Mouse (Mus musculus): ENCODE measurements at regions not wholly inside any gene's neighbourhood (a gene's known extent, or its start where the extent isn't known, plus 50 kb on each side); places are given as distances from the start of the nearest gene placed in this dataset.

DNA sequence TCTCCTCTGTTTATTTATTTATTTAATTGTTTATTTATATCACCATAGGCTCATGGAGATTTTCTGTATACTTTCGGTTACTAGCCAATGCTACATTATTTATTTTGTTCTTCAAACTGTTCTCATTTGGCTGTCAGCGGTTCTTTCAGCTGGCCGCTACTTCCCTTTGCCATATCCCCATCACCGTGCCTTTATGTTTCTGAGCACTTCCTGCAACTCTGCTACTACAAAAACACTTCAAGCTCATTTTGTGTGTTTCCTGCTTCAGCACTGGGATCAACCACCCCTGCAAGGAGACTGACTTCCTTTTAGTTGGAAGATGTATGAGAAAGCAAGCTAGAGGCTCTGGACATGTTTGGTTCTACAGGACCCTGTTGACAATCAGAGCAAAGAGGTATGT, 66.7 kb upstream of the Pja1 start:
- H3K4me2 ChIP-seq (replicated peaks), result no peak overlapping the region
- H3K27ac ChIP-seq, result no peak overlapping the region
- no peak for ATAC-seq
- H3K27me3 ChIP-seq (replicated peaks), result peaks cover 9% of the 10 kb centered on the region; the same call in 1 of the 2 replicates
- no peak overlapping the region for H3K4me3 ChIP-seq (replicated peaks)
- no peak overlapping the region for H3K9ac ChIP-seq
- 66% methylated on average over 4 of the region's 4 CpGs for WGBS
- H3K9me3 ChIP-seq, result no peaks in the 10 kb centered on the region
- no peaks in the 10 kb centered on the region for H3K36me3 ChIP-seq
- no peaks in the 10 kb centered on the region for H3K4me1 ChIP-seq (replicated peaks)

DNA sequence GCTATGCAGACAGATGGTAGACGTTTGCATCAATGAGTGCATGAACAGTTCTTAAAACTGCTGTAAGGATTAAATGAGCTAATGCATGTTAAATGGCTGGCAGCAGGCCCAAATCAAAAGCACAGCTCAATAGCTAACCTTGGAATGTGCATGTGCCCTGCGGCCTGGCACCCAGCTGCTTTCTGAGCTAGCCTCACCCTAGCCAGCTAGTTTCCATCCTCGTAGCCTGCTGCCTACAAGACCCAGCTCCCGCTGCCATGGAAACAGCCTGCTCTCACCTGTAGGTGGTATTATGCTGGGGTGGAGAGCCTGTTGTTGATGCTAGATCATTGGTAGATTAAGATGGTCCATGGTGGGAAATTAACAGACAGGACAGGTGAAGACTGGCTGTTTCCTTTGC, 63.8 kb upstream of the Pja1 start:
- H3K4me2 ChIP-seq (replicated peaks), result no peak overlapping the region
- H3K9me3 ChIP-seq, result no peaks in the 10 kb centered on the region
- WGBS, result 72% methylated on average over 4 of the region's 4 CpGs
- H3K27me3 ChIP-seq (replicated peaks), result peaks cover 9% of the 10 kb centered on the region; the same call in 1 of the 2 replicates
- no peaks in the 10 kb centered on the region for H3K4me1 ChIP-seq (replicated peaks)
- H3K27ac ChIP-seq, result no peak overlapping the region
- no peak for ATAC-seq
- H3K9ac ChIP-seq, result no peak overlapping the region
- H3K4me3 ChIP-seq (replicated peaks), result no peak overlapping the region
- no peaks in the 10 kb centered on the region for H3K36me3 ChIP-seq

DNA sequence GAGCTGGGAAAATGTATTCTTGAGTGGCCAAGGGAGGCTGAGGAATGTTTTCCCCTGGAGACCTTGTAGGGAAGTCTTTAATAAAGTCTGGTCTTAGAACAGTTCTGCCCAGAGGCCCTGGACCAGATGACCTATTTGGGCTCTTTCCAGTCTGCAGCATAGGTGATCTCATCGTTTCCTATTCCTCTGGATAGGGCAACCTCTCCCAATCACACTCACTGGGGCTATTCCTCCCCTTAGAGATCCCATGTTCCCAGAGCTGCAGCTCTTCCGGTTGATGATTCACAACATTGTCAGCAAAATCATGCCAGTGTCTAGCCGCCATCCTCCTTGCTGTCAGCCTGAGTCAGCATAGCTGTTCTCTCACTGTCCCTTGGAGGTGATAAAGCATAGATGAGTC, 60.1 kb upstream of the Pja1 start:
- WGBS, result 65% methylated on average over 3 of the region's 3 CpGs
- H3K9ac ChIP-seq, result no peak overlapping the region
- H3K4me1 ChIP-seq (replicated peaks), result no peaks in the 10 kb centered on the region
- H3K4me2 ChIP-seq (replicated peaks), result no peak overlapping the region
- H3K36me3 ChIP-seq, result no peaks in the 10 kb centered on the region
- no peak overlapping the region for H3K4me3 ChIP-seq (replicated peaks)
- ATAC-seq, result no peak
- H3K9me3 ChIP-seq, result no peaks in the 10 kb centered on the region
- H3K27me3 ChIP-seq (replicated peaks), result peaks cover 9% of the 10 kb centered on the region; the same call in 1 of the 2 replicates
- H3K27ac ChIP-seq, result no peak overlapping the region

DNA sequence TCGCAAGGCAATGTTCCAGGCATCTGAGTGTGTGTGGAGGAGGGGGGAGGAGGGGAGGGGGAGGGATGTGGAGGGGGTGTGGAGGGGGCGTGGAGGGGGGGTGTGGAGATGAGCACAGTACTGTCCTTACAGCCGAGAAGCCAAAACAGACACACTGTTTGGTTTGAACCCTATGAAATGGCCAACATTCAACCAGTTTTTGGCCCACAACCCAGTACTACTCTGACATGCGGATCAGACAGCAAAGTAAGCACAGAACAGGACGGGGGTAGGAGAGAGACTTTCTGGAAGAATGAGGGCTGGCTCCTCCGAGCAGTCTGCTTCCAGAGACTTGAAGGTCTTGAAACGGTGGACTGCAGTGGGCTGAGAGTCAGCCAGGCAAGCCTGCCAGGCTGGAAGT, 59.4 kb upstream of the Pja1 start:
- no peaks in the 10 kb centered on the region for H3K9me3 ChIP-seq
- ATAC-seq, result no peak; the same call in 1 of the 2 replicates
- WGBS, result 56% methylated on average over 7 of the region's 7 CpGs
- H3K9ac ChIP-seq, result no peak overlapping the region
- no peaks in the 10 kb centered on the region for H3K4me1 ChIP-seq (replicated peaks)
- no peak overlapping the region for H3K4me2 ChIP-seq (replicated peaks)
- no peak overlapping the region for H3K27ac ChIP-seq
- no peak overlapping the region for H3K4me3 ChIP-seq (replicated peaks)
- no peaks in the 10 kb centered on the region for H3K36me3 ChIP-seq
- H3K27me3 ChIP-seq (replicated peaks), result peaks cover 13% of the 10 kb centered on the region; the same call in 1 of the 2 replicates

DNA sequence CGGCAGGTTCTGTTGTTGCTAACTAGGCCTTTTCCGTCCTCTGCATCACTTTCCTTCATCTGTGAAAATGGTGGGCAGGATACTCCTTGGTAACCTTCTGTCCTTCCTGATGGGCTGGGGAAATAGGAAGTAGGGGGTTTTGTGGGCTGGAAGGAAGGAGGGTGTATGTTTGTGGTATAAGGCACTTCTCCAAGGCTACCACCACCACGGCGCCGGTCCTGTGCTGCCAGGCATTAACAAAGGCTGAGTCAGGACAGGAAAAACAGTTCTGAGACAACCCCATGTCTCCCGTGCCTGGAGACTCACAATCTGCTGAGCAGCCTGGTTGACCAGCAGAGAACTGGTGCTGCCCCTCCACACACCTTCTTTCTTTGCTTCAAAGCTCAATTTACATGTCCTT, 52.2 kb upstream of the Pja1 start:
- ATAC-seq, result no peak
- no peak overlapping the region for H3K4me3 ChIP-seq (replicated peaks)
- H3K9me3 ChIP-seq, result no peaks in the 10 kb centered on the region
- no peak overlapping the region for H3K27ac ChIP-seq
- WGBS, result 41% methylated on average over 6 of the region's 6 CpGs
- H3K4me2 ChIP-seq (replicated peaks), result no peak overlapping the region
- no peaks in the 10 kb centered on the region for H3K36me3 ChIP-seq
- no peak overlapping the region for H3K9ac ChIP-seq
- H3K27me3 ChIP-seq (replicated peaks), result peaks cover 4% of the 10 kb centered on the region; the same call in 1 of the 2 replicates
- H3K4me1 ChIP-seq (replicated peaks), result no peaks in the 10 kb centered on the region

DNA sequence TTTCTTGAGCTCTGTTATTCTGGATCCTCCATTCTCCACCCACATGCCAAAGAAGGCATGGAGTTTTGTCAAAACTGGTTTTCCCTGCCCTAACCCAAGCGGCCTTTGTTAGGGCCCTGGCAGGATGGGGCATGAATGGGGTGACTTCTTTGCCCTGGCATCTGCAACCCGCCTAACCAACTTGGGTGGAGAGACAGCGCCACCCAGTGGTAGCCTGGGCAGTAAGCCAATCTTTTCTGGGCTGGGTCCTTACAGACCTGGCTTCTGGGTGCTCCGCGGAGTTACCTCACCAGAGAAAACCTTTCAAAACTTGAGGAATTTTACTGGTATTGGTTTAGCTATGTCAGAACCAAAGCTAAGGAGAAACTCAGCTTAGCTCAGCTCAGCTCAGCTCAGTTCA, 51.8 kb upstream of the Pja1 start:
- Histone ChIP-seq H3K27me3 (replicated peaks) (peaks cover 4% of the 10 kb centered on the region; the same call in 1 of the 2 replicates), H3K27ac (no peak overlapping the region), H3K4me1 (replicated peaks) (no peaks in the 10 kb centered on the region), H3K9me3 (no peaks in the 10 kb centered on the region), H3K4me2 (replicated peaks) (no peak overlapping the region), H3K9ac (no peak overlapping the region), H3K4me3 (replicated peaks) (no peak overlapping the region), H3K36me3 (no peaks in the 10 kb centered on the region)
- WGBS, result 28% methylated on average over 5 of the region's 5 CpGs
- peak; percentile 34; the same call in 1 of the 2 replicates for ATAC-seq

DNA sequence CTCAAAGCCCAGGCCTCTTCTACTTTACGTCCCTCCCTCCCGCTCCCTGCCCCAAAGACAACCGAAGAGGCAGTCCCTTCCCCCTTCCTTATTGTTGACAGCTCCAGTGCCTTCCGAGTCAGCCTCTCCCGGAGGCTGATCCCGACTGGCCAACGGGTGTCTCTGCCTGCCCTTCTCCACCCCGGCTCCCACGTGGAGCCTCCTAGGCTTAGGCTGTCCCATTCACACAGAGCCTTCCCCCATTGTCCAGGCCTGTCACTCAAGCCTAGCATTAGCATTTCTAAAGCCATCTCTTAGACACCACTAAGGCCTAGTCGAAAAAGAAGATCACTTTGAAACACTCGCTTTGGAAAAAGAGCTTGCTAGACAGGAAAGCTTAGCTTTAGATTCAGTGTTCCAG, 51.2 kb upstream of the Pja1 start:
- no peak overlapping the region for H3K27ac ChIP-seq

DNA sequence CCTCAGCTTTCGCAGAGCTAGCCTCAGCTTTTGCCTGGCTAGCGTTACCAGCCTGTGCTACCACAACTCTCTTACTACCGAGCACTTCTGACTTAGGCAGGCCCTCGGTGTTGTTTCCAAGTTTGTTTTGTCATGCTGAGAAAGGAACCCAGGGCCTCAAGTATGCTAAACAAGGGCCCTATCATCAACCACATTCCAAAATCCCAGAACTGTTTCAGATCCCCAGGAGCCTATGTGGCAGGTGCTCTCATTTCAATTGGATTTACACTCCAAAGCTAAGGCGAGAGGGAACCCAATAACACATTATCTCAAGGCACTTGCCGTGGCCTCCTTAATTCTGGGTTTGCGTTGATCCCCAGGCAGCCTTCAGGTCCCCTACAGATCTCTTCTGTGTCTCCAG, 50.8 kb upstream of the Pja1 start:
- 63% methylated on average over 7 of the region's 7 CpGs for WGBS
- Histone ChIP-seq H3K36me3 (no peaks in the 10 kb centered on the region), H3K4me1 (replicated peaks) (no peaks in the 10 kb centered on the region), H3K27me3 (replicated peaks) (peaks cover 4% of the 10 kb centered on the region; the same call in 1 of the 2 replicates), H3K27ac (no peak overlapping the region), H3K9ac (no peak overlapping the region), H3K9me3 (no peaks in the 10 kb centered on the region), H3K4me3 (replicated peaks) (no peak overlapping the region), H3K4me2 (replicated peaks) (no peak overlapping the region)
- ATAC-seq, result no peak

More for the DNA sequence above, 51.2 kb upstream of the Pja1 start:
- no peaks in the 10 kb centered on the region for H3K36me3 ChIP-seq
- peaks cover 4% of the 10 kb centered on the region; the same call in 1 of the 2 replicates for H3K27me3 ChIP-seq (replicated peaks)
- H3K4me3 ChIP-seq (replicated peaks), result no peak overlapping the region
- WGBS, result 48% methylated on average over 11 of the region's 11 CpGs
- no peak for ATAC-seq
- H3K4me1 ChIP-seq (replicated peaks), result no peaks in the 10 kb centered on the region
- no peaks in the 10 kb centered on the region for H3K9me3 ChIP-seq
- H3K4me2 ChIP-seq (replicated peaks), result no peak overlapping the region
- no peak overlapping the region for H3K9ac ChIP-seq
